Comparison of ENCODE assay signal across 11 mouse cellular contexts in the genomic region with DNA sequence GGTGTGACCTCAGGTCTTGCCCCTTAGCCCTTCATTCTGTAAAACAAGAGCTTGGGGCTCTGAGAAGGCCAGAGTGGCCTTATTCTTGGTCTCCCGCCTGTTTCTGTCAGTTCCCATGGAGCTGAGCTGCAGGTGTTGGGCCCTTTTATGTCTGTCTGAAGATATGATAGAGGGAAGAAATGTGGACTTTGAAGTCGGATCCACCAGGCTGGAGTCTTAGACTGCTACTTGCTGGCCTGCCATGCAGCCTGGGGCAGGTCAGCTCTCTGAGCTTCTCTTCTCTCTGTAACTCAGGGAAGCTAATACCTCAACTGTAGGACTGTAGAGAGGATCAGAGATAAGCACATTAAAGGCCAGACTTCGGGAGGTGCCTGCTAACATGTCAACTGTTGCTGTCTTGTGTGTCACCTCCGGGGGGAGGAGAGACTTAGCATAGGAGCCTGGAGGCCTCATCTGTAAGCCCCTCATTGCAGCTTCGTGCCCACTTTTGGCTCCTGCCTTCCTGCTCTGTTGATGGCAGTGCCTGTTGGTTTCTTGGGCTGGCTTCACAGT.
DNase-seq lines count a peak whose midpoint lies in the region; ATAC-seq and TF ChIP-seq lines count a peak whose summit lies in the region.
"Had no signal": no experiment of that assay in that cellular context is flagged by ENCODE, and none has a peak within 500 bp of the region (broad histone marks: within the 10 kb centered on the region; RNA-seq: fewer than 3 reads in every experiment).

No protein-coding gene starts in this region.

- no peak for DNase-seq in hindbrain, embryonic 11.5 days (ENCODE audit: low spot score)
- DNase-seq in hindbrain, postnatal 0 days (ENCODE audit: low spot score) = no peak
- DNase-seq in midbrain, embryonic 14.5 days = no peak
- no peak for DNase-seq in yolk sac, embryonic 10.5 days (ENCODE audit: low spot score)
- DNase-seq in embryo, embryonic 10 days (ENCODE audit: low spot score) = no peak
- DNase-seq: heart, adult 18-20 months; lung, embryonic 14.5 days had no signal

- 73% methylated on average over 5 of the region's 5 CpGs for whole genome bisulfite sequencing in hindbrain, embryonic 11.5 days
- WGBS in hindbrain, postnatal 0 days = 56% methylated on average over 5 of the region's 5 CpGs
- WGBS in intestine, embryonic 16.5 days = 45% methylated on average over 5 of the region's 5 CpGs
- 59% methylated on average over 5 of the region's 5 CpGs for WGBS in midbrain, embryonic 14.5 days

- H3K9ac ChIP-seq in hindbrain, embryonic 11.5 days (ENCODE audit: low read depth, low read length) = no peak overlapping the region
- no peak overlapping the region for H3K9ac ChIP-seq in hindbrain, postnatal 0 days (replicated peaks; ENCODE audit: low read length)
- peak overlapping the region; percentile 0; the same call in 1 of the 2 replicates for H3K9ac ChIP-seq in intestine, embryonic 16.5 days (ENCODE audit: low read depth, low read length)
- H3K9ac ChIP-seq in midbrain, embryonic 14.5 days (replicated peaks; ENCODE audit: low read length) = no peak overlapping the region
- H3K9ac ChIP-seq: lung, embryonic 14.5 days had no signal

- H3K4me1 ChIP-seq in hindbrain, embryonic 11.5 days (replicated peaks; ENCODE audit: control insufficient read depth, insufficient read depth, low read length) = peaks cover 12% of the 10 kb centered on the region
- peaks cover 35% of the 10 kb centered on the region for H3K4me1 ChIP-seq in hindbrain, postnatal 0 days (ENCODE audit: insufficient read depth, low read length)
- peaks cover 59% of the 10 kb centered on the region for H3K4me1 ChIP-seq in intestine, embryonic 16.5 days (ENCODE audit: control insufficient read depth, insufficient read depth, low read length)
- peaks cover 67% of the 10 kb centered on the region for H3K4me1 ChIP-seq in midbrain, embryonic 14.5 days (ENCODE audit: control insufficient read depth, insufficient read depth, low read length)

- H3K4me3 ChIP-seq in hindbrain, embryonic 11.5 days (ENCODE audit: low read depth, low read length) = no peak overlapping the region
- no peak overlapping the region for H3K4me3 ChIP-seq in hindbrain, postnatal 0 days (ENCODE audit: low read length)
- H3K4me3 ChIP-seq in intestine, embryonic 16.5 days (ENCODE audit: low read length) = no peak overlapping the region
- H3K4me3 ChIP-seq in midbrain, embryonic 14.5 days (replicated peaks; ENCODE audit: low read depth, low read length) = no peak overlapping the region

- H3K27me3 ChIP-seq in hindbrain, embryonic 11.5 days (ENCODE audit: control insufficient read depth, insufficient read depth, low read length) = no peaks in the 10 kb centered on the region
- H3K27me3 ChIP-seq in hindbrain, postnatal 0 days (ENCODE audit: insufficient read depth, low read length) = no peaks in the 10 kb centered on the region
- no peaks in the 10 kb centered on the region for H3K27me3 ChIP-seq in intestine, embryonic 16.5 days (replicated peaks; ENCODE audit: control insufficient read depth, insufficient read depth, low read length)
- H3K27me3 ChIP-seq in midbrain, embryonic 14.5 days (ENCODE audit: control insufficient read depth, insufficient read depth, low read length) = no peaks in the 10 kb centered on the region

- no peak for ATAC-seq in hindbrain, embryonic 11.5 days (ENCODE audit: low FRiP score)
- ATAC-seq in hindbrain, postnatal 0 days = no peak
- ATAC-seq in common myeloid progenitor, adult 5-6 weeks (replicated peaks; ENCODE audit: low read depth, poor library complexity, severe bottlenecking) = 0 out of 2 replicates have a peak, but pooled peaks have one; percentile 23
- peak; percentile 70 for ATAC-seq in intestine, embryonic 16.5 days
- no peak for ATAC-seq in midbrain, embryonic 14.5 days (ENCODE audit: low FRiP score, low TSS enrichment)
- ATAC-seq in inflammation-experienced regulatory T-cells, adult 6 months = no peak
- ATAC-seq: CD4-positive, CD25-positive, alpha-beta regulatory T cell, adult 4 months had no signal

- no peak overlapping the region for H3K4me2 ChIP-seq in hindbrain, embryonic 11.5 days (replicated peaks; ENCODE audit: low read depth, low read length)
- no peak overlapping the region for H3K4me2 ChIP-seq in hindbrain, postnatal 0 days (ENCODE audit: low read depth, low read length)
- H3K4me2 ChIP-seq in intestine, embryonic 16.5 days (ENCODE audit: low read depth, low read length) = 0 out of 2 replicates have a peak overlapping the region, but pooled peaks have one; percentile 30
- H3K4me2 ChIP-seq in midbrain, embryonic 14.5 days (ENCODE audit: low read length) = no peak overlapping the region
- H3K4me2 ChIP-seq: lung, embryonic 14.5 days had no signal

- H3K36me3 ChIP-seq in hindbrain, embryonic 11.5 days (ENCODE audit: control insufficient read depth, insufficient read depth, low read length) = no peaks in the 10 kb centered on the region
- H3K36me3 ChIP-seq in hindbrain, postnatal 0 days (ENCODE audit: insufficient read depth, low read length) = no peaks in the 10 kb centered on the region
- H3K36me3 ChIP-seq in intestine, embryonic 16.5 days (ENCODE audit: control insufficient read depth, insufficient read depth, low read length) = no peaks in the 10 kb centered on the region
- no peaks in the 10 kb centered on the region for H3K36me3 ChIP-seq in midbrain, embryonic 14.5 days (ENCODE audit: control insufficient read depth, insufficient read depth, low read length)

- H3K27ac ChIP-seq in hindbrain, embryonic 11.5 days (ENCODE audit: low read depth, low read length) = 0 out of 2 replicates have a peak overlapping the region, but pooled peaks have one; percentile 17
- no peak overlapping the region for H3K27ac ChIP-seq in hindbrain, postnatal 0 days
- H3K27ac ChIP-seq in intestine, embryonic 16.5 days (ENCODE audit: low read length) = peak overlapping the region; percentile 68
- H3K27ac ChIP-seq in midbrain, embryonic 14.5 days (replicated peaks; ENCODE audit: low read depth, low read length) = 0 out of 2 replicates have a peak overlapping the region, but pooled peaks have one; percentile 10

- no peaks in the 10 kb centered on the region for H3K9me3 ChIP-seq in hindbrain, embryonic 11.5 days (ENCODE audit: control insufficient read depth, low read length)
- no peaks in the 10 kb centered on the region for H3K9me3 ChIP-seq in hindbrain, postnatal 0 days (ENCODE audit: low read length)
- H3K9me3 ChIP-seq in intestine, embryonic 16.5 days (ENCODE audit: control insufficient read depth, low read length) = no peaks in the 10 kb centered on the region
- H3K9me3 ChIP-seq in midbrain, embryonic 14.5 days (ENCODE audit: control insufficient read depth, low read length) = no peaks in the 10 kb centered on the region

- TF ChIP-seq CTCF in hindbrain, postnatal 0 days (IDR thresholded peaks at IDR 0.05; ENCODE audit: low read depth) = no peak

Comparison
In these comparisons a context has a peak if more than half of its experiments do, and no peak if none do; other contexts are left out.
1. ATAC-seq: peak in common myeloid progenitor, adult 5-6 weeks (single experiment) and intestine, embryonic 16.5 days (single experiment); none in hindbrain, embryonic 11.5 days (single experiment), hindbrain, postnatal 0 days (single experiment), midbrain, embryonic 14.5 days (single experiment) and inflammation-experienced regulatory T-cells, adult 6 months (single experiment).